Mouse (Mus musculus) monocyte, adult 59 days (primary cell): ENCODE measurements around the gene Lysmd2. TPM values are rescaled to one million over a fixed set of nuclear protein-coding genes. Genes with fewer than 3 reads are reported as not detected.

ENCODE experiments used
- total RNA-seq, 2 experiments: library from RNA; stranded (reverse); gene quantifications; one replicate each; pipeline ENCODE4 v1.2.4; 2023

The Lysmd2 gene
- not detected for total RNA-seq

DNA sequence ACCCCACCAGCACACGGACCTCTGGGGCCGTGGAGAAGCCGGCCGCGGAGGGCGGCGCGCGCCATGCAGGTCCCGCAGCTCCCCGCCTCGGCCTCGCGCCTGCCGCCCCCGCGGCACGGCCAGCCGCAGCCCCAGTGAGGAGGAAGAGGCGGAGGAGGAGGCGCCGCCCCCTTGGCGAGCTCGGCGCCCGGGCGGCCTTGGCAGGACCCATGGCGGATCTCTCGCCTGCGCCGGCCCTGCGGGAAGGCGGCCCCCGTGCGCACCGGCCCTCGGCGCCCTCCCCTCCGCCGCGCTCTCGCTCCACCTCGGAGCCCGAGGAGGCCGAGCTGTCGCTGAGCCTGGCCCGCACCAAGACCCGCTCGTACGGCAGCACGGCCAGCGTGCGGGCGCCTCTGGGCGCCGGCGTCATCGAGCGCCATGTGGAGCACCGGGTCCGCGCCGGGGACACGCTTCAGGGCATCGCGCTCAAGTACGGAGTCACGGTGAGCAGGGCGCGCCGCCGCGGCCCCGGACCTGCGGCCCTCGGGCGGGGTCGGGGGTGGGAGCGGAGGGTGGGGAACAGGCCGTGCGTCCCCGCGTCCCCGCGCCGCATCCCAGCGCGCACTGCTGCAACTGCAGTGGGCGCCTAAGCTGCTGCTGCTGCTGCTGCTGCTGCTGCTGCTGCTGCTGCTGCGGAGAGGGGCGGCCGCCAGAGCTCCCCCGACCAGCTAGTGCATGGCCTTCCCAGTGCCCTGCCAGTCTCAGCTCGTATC is at the start of gene Lysmd2:
TSS of gene Lysmd2 (plus strand) at position 186 of the 752 bp plus-strand sequence.

DNA sequence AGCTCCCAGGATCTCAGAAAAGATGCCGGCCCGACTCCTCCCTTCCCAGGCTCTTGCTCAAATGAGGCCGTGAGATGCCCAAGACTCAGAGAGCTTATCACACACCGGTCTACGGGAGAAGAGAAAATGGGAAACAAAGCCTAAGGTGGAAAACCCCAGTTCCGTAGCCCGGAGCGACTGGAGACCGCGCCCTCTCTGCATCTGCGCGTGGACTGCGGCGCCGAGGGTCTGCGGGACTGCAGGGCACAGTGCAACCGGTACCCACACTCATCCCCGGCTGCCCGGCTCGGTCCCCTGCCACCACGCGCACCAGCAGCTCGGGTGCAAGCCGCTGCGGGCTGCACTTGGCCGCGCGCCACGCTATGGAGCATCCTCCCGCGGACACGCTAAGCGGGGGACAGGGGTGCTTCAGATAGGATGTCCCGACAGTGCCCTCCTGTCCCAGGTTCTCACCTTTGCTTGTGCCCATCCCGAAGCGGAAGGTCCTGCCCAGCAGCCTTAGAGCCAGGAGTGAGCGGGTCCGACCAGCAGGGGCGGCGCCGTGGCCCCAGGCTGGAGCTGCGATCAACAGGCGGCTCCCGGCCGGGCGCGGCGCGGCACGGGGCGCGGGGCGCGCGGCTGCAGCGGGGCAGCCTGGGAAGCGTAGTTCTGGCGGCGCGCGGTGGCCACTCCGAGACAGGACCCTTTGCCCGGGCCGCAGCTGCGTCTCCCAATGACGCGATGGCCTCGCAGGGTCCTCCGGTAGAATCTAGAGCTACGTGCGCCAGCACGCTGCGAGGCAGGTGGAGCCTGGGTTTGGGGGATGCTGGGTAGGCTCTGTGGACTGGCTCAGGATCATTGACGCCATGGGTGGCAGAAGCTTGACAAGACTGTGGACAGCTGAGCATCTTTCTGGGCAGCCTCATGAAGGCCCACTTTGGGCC is 14.7 kb upstream of the Lysmd2 start, which contains the start of gene Tmod2:
TSS of gene Tmod2 (minus strand) at position 755 of the 923 bp plus-strand sequence.

GRCm38 (mm10) chr9:75683426-75684191 is 58.1 kb downstream of the Lysmd2 start, which contains the start of gene Scg3:
TSS of gene Scg3 (minus strand) at chr9:75684056.

Other genes starting within 250 kb of the Lysmd2 start
- gene Mapk6, start 215.7 kb upstream of the Lysmd2 start, total RNA-seq: 100 to 1,000 TPM; 132 to 135 TPM
- 10 to 100 TPM; 16.2 to 17.2 TPM for gene Leo1, start 184.2 kb upstream of the Lysmd2 start, total RNA-seq
- 100 to 1,000 TPM in 1 of 2 experiments, 10 to 100 TPM in 1; 98.0 to 106 TPM for gene Tmod3, start 66.1 kb upstream of the Lysmd2 start, total RNA-seq
- gene Tmod2, start 14.4 kb upstream of the Lysmd2 start, total RNA-seq: under 1 TPM in 1 of 2 experiments, not detected in 1; 0.10 TPM
- gene Scg3, start 58.3 kb downstream of the Lysmd2 start, total RNA-seq: not detected
- gene Bmp5, start 149.6 kb downstream of the Lysmd2 start, total RNA-seq: not detected